Mouse (Mus musculus) spleen, postnatal 14 days (tissue): ENCODE measurements around the gene Klk1b8.
"Not testable (repeated sequence)": the region's sequence is repeated elsewhere in the genome, so short reads cannot be mapped to it uniquely, and the experiment has no call there.

Experiments used
- DNase-seq, 2 experiments: peaks; one replicate each; pipeline ENCODE4 v3.0.0; 2021 to 2022; ENCODE audit warnings: low spot score in 2 of 2

Klk1b8 gene

GRCm38 (mm10) chr7:43995577-43995976 is 45.1 kb downstream of the Klk1b8 start, which contains the start of gene Klk1b11:
Gene Klk1b11, plus strand, starts transcription at chr7:43995877.
- not testable (repeated sequence) for DNase-seq
